Mouse (Mus musculus): ENCODE measurements around the gene Slc35e1. TPM values are rescaled to one million over a fixed set of nuclear protein-coding genes. Genes with fewer than 3 reads are reported as not detected.

The Slc35e1 gene
- total RNA-seq, 1 experiment from 2014 or later = 36.2 TPM

DNA sequence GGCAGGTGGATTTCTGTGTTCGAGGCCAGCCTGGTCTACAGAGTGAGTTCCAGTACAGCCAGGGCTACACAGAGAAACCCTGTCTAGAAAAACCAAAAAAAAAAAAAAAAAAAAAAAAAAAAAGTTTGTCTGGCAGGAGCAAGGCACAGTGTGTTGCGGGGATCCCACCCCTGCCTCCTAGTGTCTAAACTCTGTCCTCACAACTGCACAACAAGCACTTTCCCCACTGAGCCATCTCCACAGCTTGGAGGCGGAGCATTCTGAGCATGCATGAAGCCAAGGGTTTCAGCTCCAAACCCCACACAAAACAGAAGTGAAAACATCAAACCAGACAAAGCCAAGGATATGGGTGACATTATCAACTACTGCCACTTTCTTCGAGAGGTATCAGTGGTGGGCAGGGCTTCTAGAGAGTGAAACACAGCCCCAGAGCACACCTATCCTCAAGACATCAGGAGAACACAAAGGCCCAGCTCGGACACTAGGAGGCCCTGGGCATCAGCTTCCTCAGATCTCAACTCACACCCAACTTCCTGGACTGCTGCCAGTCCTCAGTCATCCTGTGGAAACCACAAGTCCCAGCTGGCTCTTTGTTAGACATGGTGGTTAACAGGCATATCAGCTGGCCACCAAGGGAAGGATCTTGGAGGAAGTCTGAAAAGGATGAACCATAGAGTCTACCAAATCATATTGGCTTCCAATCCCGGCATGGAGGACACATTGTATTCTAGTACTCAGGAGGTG lies 6.8 kb downstream of the Slc35e1 start:
- no peak for DNase-seq

DNA sequence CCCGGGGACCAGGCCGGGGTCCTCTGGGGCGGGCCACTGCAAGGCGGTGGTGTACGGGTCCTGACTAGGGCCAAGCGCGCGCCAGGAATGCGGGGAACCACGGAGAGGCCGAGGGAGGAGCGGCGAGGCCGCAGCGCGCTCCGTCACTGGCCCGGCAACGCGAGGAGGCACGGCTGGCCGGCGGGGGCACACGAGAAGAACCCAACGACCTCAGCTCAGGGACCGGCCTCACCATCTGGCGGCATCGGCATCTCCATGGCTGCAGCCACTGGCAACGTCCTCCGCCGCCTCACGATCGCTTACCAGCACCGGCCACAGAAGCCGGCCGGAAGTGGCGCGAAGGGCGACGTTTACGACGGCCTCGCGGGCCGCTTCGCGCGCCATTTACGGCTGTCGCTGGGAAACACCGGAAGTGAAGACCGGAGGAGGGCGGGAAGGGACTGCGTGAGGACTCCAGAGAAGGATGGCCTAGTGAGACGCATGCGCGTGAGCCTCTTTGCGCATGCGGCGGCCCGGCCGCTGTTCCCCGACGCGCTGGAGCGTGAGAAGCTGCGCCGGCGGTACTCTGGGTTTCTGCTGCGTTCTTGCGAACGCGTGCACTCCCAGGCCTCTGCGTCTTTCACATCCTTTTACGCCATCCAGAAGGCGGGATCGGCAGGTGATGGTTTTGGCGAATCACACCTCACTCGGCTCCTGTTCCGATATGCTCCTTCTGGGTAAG lies 17.4 kb downstream of the Slc35e1 start, which contains the start of gene Cherp:
Gene Cherp (minus strand): TSS at position 401 of the 721 bp plus-strand sequence.
- DNase-seq = peak; percentile 95

DNA sequence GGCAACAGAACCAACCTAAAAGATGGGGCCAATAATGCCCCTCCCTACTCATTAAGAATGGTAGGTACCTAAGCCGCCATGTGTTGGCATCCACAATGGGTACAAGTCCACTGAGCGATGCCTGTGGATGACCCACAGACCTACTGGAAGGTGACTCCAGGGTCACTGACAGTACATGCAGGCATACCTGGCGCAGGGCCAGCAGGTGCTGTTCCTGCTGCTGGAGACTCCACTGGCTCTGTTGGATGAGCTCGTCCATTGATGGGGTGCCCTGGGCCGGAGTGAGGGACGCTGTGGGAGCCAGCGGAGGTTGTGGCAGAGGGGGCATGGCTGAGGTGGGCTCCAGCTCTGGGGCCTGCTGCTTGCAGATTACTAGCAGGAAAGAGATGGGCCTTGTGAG lies 21.7 kb downstream of the Slc35e1 start:
- DNase-seq = no peak

DNA sequence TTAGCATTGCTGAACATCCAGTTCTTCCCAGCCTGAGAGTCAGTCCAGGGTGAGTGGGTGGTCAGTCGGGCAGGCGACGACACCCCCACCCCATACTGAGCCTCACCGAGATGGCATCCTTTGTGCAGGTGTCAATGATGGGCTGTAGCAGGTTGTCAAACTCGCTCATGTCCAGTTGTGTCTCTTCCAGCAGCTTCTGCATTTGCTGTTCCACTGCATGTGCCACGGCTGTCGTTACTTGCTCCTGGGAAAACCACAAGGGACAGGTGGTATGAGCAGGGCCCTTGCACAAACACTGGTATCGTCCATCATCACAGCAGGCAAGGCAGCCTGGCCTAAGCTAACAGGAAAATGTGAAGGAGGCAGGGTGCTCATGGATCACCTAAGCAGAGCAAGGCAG lies 22.4 kb downstream of the Slc35e1 start:
- no peak for DNase-seq

DNA sequence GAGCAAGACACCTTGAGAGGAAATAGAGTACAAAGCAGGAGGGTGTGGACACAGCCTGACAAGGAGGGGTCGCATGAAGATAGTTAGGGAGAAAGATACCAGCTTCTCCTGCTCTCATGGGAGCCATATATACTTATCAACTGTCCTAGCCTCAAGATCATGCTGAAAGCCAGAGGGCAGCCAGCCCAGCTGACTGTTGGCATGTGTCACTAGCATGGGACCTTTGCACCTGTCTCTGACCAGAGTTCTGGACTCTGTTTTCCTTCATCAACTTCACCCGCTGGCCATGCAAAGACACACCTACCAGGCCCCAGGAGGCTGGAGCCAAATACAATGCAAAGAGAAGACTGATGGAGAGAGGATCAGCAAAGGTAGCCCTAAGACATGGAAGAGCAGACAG lies 23.2 kb downstream of the Slc35e1 start:
- no peak for DNase-seq

DNA sequence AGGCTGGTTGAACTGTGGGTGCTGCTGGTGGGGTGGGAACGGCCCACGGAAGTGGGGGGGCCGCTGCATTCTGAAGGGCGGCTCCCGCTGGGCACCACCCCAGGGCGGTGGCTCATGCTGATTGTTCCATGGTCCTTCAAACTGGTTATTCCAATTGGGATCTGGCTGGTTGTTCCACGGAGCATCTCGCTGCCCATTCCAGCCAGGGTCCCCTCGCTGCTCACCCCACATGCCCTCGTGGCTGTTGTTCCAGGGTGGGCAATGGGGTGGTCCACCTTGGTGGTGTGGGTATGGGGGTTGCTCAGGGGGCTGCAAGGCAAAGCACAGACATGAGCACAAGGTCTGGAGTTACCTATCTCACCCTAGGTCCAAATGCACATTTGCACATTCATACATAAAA lies 28.2 kb downstream of the Slc35e1 start:
- DNase-seq = no peak

DNA sequence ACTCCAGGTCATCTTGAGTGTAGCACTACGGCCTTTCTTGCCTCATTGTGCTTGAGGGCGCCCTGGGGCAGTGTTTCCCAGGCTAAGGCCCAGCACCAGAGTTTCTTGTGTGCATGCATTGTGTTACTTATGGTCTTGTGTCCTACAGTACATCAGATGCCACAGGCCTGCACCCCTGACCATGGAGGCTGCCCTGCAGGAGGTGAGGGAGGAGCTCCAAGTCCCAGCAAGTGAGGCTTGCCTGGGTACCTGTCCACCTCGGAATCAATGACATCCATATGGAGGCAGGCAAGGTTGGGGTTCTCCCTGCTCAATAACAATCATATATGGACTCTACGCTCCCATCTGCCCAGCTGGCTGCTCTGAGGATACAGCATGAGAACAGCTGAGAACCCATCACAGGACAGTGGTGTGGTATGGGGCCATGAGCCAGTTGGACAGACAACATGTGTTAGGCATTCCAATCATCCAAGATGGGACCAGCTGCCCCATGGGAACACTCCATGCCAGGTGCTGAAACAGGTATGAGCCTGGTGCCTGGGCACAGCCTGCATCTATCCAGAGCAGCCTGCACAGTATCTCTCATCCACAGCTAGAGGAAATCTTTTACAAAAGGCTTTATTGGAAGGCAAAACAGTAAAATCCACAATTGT lies 32.4 kb downstream of the Slc35e1 start:
- no peak for DNase-seq

DNA sequence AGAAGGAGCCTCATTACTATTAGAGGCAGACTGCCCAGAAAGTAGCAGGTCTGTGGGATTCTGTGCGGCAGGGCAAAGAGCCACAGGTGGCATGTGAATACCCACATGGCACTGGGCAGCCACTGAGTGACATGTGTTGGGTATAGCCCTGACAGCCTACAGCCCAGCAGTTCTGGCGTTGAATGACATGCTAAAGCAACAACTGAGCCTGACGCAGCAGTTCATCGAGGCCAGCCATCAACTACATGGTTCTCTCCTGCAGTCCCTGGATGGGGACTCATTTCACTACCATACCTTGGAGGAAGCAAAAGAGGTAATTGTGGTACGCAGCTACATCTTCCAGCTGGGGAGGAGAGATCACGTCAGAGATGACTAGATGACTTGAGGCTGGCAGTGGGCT lies 34.0 kb downstream of the Slc35e1 start:
- DNase-seq = no peak

DNA sequence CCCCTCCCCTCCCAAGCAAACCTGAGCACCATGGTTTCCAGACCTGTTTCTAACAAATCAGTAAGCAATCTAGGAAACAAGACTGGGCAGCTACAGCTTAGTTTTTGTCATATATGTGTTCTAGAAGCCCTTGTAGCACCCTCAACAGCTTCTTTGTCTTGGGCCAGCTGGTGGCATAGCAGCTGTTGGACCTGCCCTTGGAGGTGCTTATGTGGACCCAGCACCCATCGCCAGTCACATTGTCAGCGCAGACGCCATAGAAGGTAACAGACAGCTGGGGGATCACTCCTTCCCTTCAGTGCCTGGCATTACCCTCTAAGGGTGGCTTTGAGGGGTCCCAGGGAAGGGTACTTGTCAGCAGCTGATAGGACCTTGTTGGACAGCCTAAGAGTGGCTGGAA lies 34.6 kb downstream of the Slc35e1 start:
- DNase-seq = no peak

DNA sequence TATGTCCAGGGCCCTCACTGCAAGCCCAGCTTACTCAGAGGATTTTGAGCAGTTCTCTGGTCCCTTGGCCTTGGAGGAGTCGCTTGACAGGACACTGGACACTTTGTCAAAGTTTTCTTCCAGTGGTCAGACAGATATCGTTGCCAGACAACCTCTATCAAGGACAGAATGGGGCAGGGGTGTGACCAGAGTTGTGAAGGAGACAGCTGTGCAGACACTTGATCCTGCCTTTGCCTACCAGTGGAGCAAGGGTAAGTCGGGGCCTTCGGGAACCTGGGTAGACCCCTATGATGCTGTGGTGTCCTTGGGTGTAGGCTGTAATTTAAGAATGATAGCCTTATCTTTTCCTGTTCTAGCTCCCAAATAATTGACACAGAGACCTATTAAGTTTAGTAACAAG lies 37.1 kb downstream of the Slc35e1 start:
- DNase-seq = no peak

DNA sequence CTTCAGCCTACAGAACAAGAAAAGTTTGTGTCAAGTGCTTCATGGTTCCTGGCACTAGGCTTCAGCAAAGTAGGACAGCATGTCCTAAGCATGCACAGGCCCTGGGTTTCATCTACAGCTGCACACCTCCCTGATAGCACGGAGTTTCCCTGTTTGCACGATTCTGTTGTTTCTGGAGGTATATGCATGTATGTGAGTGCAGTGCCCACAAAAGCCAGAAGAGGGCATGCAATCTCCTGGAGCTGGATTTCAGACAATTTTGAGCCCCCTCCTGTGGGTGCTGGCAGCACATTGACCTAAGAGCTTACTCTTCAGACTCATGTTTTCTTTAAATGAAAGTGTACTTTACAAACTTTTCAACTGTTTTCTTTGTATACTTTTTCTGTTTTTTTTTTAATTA lies 38.5 kb downstream of the Slc35e1 start:
- DNase-seq = no peak

DNA sequence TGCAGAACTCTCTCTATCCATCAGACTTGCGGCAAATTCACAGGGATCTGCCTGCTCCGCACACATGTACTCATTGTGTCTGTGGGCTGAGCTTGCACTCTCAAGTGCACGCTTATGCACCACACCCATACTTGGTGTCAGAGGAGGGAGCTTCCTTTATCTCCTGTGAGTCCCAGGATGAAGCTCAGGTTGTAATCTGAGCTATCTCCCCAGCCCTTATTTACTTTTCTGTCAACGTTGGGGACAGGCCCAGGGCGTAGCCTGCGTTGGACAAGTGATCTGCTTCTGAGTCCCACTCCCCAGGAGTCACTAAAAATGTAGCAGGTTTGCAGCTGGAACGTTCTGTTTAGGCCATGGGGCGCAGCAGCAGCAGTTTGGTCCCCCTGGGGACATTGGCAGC lies 40.9 kb downstream of the Slc35e1 start:
- DNase-seq = no peak

DNA sequence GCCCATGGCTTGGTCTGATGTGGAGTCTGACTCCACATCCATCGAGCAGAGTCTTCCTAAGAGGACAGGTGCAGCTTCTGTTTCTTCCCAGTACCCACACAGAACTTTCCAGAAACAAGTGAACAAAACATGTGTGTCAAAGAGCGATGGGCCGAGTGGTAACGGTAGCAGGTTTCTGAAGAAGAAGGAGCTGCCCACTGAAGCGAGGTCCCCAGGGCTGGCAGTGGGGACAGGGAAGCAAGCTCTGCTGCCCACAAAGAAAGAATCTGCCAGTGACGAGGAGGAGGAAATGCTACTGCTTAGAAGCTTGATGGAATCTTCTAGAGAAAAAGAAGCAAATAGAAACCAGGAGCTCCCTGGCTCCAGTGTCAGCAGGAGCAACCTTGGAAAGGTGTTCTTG lies 47.3 kb downstream of the Slc35e1 start:
- DNase-seq = no peak

DNA sequence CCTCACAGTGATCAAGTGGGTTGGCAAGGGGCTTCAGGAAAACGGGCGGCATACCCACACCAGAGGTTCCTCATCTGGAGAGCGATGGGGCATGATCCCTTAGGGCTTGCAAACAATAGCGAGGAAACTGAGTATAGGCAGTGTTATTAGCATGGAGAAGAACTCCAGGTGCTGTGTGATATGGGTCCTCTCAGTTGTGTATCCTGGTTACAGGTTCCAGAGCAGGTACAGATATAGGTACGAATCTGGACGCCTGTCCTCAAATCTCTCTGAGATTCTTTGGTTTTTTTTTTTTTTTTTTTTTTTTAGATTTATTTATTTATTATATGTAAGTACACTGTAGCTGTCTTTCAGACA lies 48.4 kb downstream of the Slc35e1 start:
- DNase-seq = no peak

DNA sequence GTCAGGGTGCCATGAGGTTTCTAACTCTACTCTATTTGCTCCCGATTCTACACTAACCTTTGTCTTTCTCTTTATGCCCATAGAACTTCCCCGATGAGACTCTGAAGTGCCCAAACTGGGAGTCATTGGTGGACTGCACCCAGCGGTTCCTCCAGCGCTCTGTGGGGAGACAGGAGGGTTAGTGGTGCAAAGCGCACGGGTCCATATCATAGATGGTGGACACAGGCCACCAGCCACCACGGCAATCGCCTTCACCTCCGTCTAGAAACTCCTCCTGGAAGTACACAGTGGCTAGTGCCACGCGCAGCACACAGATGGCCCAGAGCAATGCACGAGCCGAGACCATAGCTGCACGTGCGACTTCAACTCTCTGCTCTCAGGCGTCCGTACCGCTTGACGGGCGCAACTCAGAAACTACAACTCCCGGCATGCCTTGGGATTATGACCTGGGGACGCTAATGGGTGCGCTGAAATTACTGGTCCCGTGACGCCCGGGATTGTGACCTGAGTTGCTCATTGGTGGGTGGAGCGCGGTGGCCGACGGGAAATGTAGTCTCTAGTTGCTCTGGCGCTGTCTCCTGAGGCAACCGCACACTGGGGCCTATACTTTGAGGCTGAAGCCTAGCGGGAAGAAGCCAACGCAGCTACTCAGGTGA lies 48.9 kb downstream of the Slc35e1 start, which contains the start of the genes Calr3 and 1700030K09Rik:
Gene Calr3 (minus strand): TSS at position 533 of the 656 bp plus-strand sequence.
Gene 1700030K09Rik (plus strand): TSS at position 543 of the 656 bp plus-strand sequence.
- peak; percentile 96 for DNase-seq

DNA sequence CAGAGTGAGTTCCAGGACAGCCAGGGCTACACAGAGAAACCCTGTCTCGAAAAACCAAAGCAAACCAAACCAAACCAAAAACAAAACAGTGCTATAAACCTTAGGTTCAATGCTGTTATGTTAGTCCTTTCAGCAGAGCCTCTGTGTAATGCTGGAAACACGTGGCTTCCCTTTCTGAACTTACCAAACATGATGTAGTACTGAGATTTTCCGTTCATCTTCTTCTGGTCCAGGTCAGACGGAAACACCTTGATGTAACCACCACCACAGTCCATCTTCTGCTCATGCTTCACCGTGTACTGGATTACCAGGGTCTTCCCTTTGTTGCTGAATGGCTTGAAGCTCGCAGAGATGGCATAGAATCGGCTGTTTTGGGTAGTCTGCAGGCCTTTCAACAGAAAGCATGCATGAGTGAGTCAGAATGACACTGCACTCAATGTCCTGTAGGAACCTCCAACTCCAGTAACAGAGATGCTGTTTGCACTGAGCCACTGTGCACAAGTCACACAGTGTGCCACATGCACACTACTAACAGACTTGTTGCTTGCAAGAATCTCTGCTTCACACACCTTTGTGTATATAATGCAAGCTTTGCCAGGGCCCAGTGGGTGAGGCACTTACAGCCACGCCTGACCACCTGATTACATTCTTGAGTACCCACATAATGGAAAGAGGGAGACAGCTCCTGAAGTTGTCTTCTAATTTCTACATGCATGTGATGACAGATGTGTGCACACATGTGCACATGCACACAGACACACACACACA lies 54.0 kb downstream of the Slc35e1 start:
- DNase-seq = no peak

DNA sequence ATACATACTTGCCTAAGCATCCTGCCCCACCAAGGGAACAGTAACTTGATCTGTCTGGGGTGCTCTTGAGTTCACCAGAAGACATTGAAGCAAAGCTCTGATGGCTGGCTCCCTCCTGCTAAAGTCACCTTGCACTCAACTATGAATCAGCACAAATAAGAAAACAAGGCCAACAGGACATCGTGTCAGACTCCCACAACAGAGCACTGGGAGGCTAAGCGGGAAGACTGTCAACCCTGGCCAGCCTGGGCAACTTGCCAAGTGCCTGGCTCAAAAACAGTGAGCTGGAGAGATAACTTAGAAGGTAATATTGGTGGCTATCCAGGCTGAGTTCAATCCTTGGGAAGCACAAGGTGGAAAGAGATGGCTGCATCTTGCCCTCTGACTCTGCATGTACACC lies 57.5 kb downstream of the Slc35e1 start:
- DNase-seq = peak; percentile 91

Measured in adrenal gland, postnatal 25 days (tissue).